Mouse (Mus musculus) embryonic facial prominence, embryonic 11.5 days (tissue): Measurements from ENCODE around the gene F11r. TPM values are rescaled to one million over a fixed set of nuclear protein-coding genes. Genes with fewer than 3 reads are reported as not detected.

Source experiments
- ATAC-seq: fragments of 200-750 bp; cut with Nextera tagmentation; replicated peaks from 2 replicates; pipeline ENCODE4 v1.8.0; 2017; ENCODE audit warnings: low read depth; ENCODE audit not compliant: insufficient number of reproducible peaks, low FRiP score, low TSS enrichment
- DNase-seq: peaks from one replicate; pipeline ENCODE4 v3.0.0-alpha.2; 2015; ENCODE audit warnings: low spot score
- H3K27ac ChIP-seq: fragments of 300-500 bp; sonication (generic); replicated peaks from 2 replicates; pipeline ENCODE4 v1.5.1; 2014; ENCODE audit warnings: mild to moderate bottlenecking, low read depth, low read length, control low read depth
- H3K27me3 ChIP-seq: fragments of 300-500 bp; sonication (generic); 2 replicates; pipeline ENCODE4 v1.6.1; 2014; ENCODE audit warnings: mild to moderate bottlenecking, low read length, moderate library complexity, mixed read lengths; ENCODE audit not compliant: control insufficient read depth, insufficient read depth
- H3K36me3 ChIP-seq: fragments of 300-500 bp; sonication (generic); replicated peaks from 2 replicates; pipeline ENCODE4 v1.6.1; 2014; ENCODE audit warnings: low read depth, mild to moderate bottlenecking, low read length, moderate library complexity, mixed read lengths; ENCODE audit not compliant: control insufficient read depth, insufficient read depth
- H3K4me1 ChIP-seq: fragments of 300-500 bp; sonication (generic); 2 replicates; pipeline ENCODE4 v1.6.1; 2014; ENCODE audit warnings: low read length, mixed read lengths; ENCODE audit not compliant: control insufficient read depth, insufficient read depth
- H3K4me2 ChIP-seq: fragments of 300-500 bp; sonication (generic); 2 replicates; pipeline ENCODE4 v1.6.1; 2014; ENCODE audit warnings: low read depth, mild to moderate bottlenecking, control low read depth, low read length, moderate library complexity
- H3K4me3 ChIP-seq: fragments of 300-500 bp; sonication (generic); 2 replicates; pipeline ENCODE4 v1.5.1; 2014; ENCODE audit warnings: low read depth, low read length, control low read depth
- H3K9ac ChIP-seq: fragments of 300-500 bp; sonication (generic); replicated peaks from 2 replicates; pipeline ENCODE4 v1.6.1; 2014; ENCODE audit warnings: mild to moderate bottlenecking, control low read depth, low read length
- H3K9me3 ChIP-seq: fragments of 300-500 bp; sonication (generic); replicated peaks from 2 replicates; pipeline ENCODE4 v1.6.1; 2016; ENCODE audit warnings: mild to moderate bottlenecking, low read length, inconsistent platforms, mixed read lengths; ENCODE audit not compliant: control insufficient read depth
- WGBS: fragments of 180-500 bp; shearing (Covaris S2); extraction: QIAGEN DNeasy Blood & Tissue Kit; methylation state at CpG from one replicate; pipeline ENCODE4 v1.1.7; 2014; 5-methylcytosine and 5-hydroxymethylcytosine counted together
- polyA plus RNA-seq: library from polyadenylated mRNA; unstranded; fragments of >200 nt; fragmentation: Nextera tagmentation; extraction: Ambion mirVana; gene quantifications from 2 replicates; pipeline ENCODE4 v1.2.1, GENCODE M21; 2014

Gene F11r
- 21.1 and 23.1 TPM in 2 replicates for polyA plus RNA-seq

DNA sequence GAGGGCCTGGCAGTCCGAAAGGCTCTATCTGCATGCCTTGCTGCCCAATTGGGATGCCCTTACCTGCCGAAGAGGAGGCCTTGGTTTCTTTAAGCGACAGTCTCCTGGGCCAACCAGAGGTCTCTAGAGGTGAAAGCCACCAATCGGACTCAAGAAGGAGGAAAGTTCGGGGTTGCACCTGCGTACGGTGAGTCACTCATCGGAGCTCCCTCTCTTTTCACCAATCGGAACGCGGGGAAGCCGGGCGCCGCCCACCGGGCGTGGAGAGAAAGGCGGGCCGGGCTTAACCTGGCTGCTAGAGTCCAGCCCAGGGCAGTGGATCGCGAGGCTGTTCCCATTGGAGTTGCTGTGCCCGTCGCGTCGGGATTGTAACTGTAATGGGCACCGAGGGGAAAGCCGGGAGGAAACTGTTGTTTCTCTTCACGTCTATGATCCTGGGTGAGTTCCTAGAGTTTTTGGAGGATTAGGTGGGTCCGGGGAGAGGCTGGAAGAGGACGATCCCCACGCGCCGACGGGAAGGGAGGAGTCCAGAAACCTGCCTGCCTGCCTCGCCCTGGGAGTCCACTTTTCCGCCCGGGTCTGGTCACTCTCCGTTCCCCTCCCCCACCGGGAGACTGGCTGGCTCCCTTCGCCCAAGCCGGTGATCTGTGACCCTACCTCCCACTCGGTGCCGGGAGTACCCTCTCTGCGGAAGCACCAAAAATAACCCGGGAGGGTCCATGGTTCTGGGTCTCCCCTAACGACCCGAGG is at the start of gene F11r:
Gene F11r (plus strand): TSS at position 272 of the 750 bp plus-strand sequence.
- no peaks in the 10 kb centered on the region for H3K36me3 ChIP-seq
- H3K4me2 ChIP-seq, result peak within 1 kb of the TSS; percentile 53
- no peak within 1 kb of the TSS for H3K27ac ChIP-seq
- WGBS, result under 1% methylated on average over 46 of the region's 46 CpGs
- peak within 1 kb of the TSS; percentile 38 for H3K4me3 ChIP-seq
- no peaks in the 10 kb centered on the region for H3K9me3 ChIP-seq
- DNase-seq (peak; percentile 77), ATAC-seq (peak; percentile 75)
- H3K4me1 ChIP-seq, result no peaks in the 10 kb centered on the region
- H3K9ac ChIP-seq, result 0 out of 2 replicates have a peak within 1 kb of the TSS, but pooled peaks have one; percentile 14
- H3K27me3 ChIP-seq, result peaks cover 2% of the 10 kb centered on the region; the same call in 1 of the 2 replicates

DNA sequence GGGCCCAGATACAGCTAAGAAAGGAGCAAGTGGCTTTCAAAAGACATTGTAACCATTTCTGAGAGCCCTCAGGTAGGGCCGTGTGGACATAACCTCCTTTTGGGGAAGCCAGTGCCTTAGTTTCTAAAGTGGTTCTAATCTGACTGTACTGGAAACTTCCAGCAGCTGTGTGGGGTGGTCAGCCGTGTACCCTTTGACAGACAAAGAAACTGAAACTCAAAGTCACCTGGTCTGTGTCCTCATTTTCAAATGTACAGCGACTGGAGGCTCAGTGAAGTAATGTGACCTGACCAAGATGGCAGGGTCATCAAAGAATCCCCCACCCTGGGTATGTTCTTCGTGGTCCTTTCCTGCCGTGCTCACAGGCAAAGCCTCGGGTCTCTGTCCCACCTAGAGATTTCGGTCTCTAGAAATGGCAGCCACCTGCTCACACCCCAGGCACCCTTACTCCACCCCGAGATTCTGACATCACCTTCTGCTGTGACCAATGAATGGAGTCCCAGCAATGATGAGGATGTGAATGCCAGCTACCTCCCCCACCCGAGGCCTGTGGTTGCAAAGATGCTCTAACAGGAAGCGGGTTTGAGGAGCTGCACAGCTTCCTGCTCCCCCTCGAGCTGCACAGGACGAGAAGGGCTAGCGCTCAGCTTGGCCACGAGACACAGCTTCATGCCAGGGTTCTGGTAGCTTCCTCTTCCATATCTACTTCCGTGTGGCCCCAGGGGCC is 48.8 kb upstream of the F11r start, which contains the start of gene Arhgap30:
Gene Arhgap30 (plus strand): TSS at position 579 of the 727 bp plus-strand sequence.
- no peak for DNase-seq
- H3K27ac ChIP-seq, result no peak within 1 kb of the TSS
- no peaks in the 10 kb centered on the region for H3K27me3 ChIP-seq
- H3K9me3 ChIP-seq, result no peaks in the 10 kb centered on the region
- no peaks in the 10 kb centered on the region for H3K36me3 ChIP-seq
- H3K4me1 ChIP-seq, result no peaks in the 10 kb centered on the region
- no peak within 1 kb of the TSS for H3K4me2 ChIP-seq
- H3K9ac ChIP-seq, result no peak within 1 kb of the TSS
- no peak for ATAC-seq
- no peak within 1 kb of the TSS for H3K4me3 ChIP-seq
- WGBS, result 80% methylated on average over 15 of the region's 15 CpGs

DNA sequence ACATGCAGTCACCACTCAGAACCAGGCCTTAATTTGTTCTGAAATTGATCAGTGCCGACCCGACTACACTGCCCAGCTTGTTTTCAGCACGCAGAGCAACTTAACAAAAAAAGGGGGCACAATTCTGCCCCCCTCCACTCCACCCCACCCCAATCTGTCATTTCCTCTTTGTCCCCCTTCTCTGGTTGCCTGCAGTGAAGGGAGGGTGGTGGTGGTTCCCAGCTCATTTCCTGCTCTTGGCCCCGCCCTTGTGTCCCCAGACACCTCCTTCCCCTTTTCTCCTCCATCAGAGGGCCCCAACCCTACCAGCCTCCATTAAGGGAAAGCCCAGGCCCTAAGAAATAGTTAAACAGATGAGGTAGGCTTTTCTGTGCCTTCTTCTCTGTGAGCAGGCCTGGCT is 47.2 kb upstream of the F11r start:
- H3K27ac ChIP-seq, result no peak overlapping the region
- DNase-seq, result no peak
- no peak overlapping the region for H3K4me2 ChIP-seq
- no peak overlapping the region for H3K4me3 ChIP-seq
- 92% methylated on average over 4 of the region's 4 CpGs for WGBS
- no peaks in the 10 kb centered on the region for H3K4me1 ChIP-seq
- H3K27me3 ChIP-seq, result no peaks in the 10 kb centered on the region
- ATAC-seq, result no peak
- no peaks in the 10 kb centered on the region for H3K9me3 ChIP-seq
- H3K36me3 ChIP-seq, result no peaks in the 10 kb centered on the region
- H3K9ac ChIP-seq, result no peak overlapping the region

DNA sequence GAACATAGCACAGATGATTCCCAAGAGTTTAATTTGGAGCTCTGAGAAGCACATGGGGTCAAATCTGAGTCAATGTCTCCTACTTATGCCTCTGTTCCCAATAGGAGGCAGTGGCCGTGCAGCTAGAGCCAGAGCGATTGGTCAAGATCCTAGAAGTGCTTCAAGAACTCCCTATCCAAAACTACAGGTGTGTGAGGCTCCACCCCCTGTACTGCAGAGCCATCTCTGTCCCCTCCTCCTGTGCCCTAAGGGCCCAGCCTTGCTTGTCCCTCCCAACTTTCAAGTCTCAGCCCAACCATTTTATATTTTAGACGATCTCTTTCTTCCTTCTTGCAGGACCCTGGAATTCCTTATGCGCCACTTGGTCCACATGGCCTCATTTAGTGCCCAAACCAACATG is 35.5 kb upstream of the F11r start:
- 71% methylated on average over 4 of the region's 4 CpGs for WGBS
- H3K4me2 ChIP-seq, result no peak overlapping the region
- H3K36me3 ChIP-seq, result no peaks in the 10 kb centered on the region
- no peak for ATAC-seq
- no peak overlapping the region for H3K4me3 ChIP-seq
- H3K4me1 ChIP-seq, result no peaks in the 10 kb centered on the region
- H3K27ac ChIP-seq, result no peak overlapping the region
- DNase-seq, result no peak
- no peaks in the 10 kb centered on the region for H3K27me3 ChIP-seq
- H3K9ac ChIP-seq, result no peak overlapping the region
- H3K9me3 ChIP-seq, result no peaks in the 10 kb centered on the region

DNA sequence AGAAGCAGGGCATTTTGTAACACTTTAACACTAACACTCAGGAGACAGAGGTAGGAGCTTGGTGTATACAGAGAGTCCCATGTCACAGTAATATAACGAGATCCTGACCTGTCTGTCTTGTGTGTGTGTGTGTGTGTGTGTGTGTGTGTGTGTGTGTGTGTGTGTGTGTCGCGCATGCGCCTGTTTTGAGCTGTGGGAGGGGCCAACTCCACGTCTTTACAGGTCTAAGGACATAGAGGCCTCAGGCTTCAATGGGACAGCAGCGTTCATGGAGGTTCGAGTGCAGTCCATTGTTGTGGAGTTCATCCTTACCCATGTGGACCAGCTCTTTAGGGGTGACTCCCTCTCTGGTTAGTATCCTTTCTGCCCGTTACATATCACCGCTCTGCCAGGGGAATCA is 34.3 kb upstream of the F11r start:
- H3K27me3 ChIP-seq, result no peaks in the 10 kb centered on the region
- 69% methylated on average over 9 of the region's 9 CpGs for WGBS
- no peak for DNase-seq
- H3K4me1 ChIP-seq, result no peaks in the 10 kb centered on the region
- no peak for ATAC-seq
- H3K9me3 ChIP-seq, result no peaks in the 10 kb centered on the region
- no peaks in the 10 kb centered on the region for H3K36me3 ChIP-seq
- H3K4me3 ChIP-seq, result no peak overlapping the region
- no peak overlapping the region for H3K4me2 ChIP-seq
- H3K9ac ChIP-seq, result no peak overlapping the region
- no peak overlapping the region for H3K27ac ChIP-seq

DNA sequence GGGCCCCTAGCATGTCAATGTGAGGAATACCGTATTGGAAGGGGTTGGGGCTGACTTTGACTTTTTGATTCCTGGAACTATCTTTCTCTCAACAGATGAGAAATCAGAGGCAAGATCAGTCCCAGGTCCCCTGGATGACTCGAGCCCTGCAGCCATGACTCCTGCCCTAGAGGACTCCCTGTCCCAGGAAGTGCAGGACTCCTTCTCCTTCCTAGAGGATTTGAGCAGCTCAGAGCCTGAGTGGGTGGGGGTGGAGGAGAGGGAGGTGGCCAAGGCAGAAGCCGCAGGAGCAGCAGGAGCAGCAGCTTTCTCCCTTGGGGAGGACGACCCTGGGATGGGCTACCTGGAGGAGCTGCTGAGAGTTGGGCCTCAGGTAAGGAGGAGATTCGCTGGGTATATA is 30.1 kb upstream of the F11r start:
- H3K9ac ChIP-seq, result no peak overlapping the region
- H3K4me3 ChIP-seq, result no peak overlapping the region
- 82% methylated on average over 5 of the region's 5 CpGs for WGBS
- no peak for ATAC-seq
- H3K27ac ChIP-seq, result no peak overlapping the region
- H3K36me3 ChIP-seq, result no peaks in the 10 kb centered on the region
- no peak overlapping the region for H3K4me2 ChIP-seq
- H3K4me1 ChIP-seq, result no peaks in the 10 kb centered on the region
- no peaks in the 10 kb centered on the region for H3K27me3 ChIP-seq
- DNase-seq, result no peak
- no peaks in the 10 kb centered on the region for H3K9me3 ChIP-seq

DNA sequence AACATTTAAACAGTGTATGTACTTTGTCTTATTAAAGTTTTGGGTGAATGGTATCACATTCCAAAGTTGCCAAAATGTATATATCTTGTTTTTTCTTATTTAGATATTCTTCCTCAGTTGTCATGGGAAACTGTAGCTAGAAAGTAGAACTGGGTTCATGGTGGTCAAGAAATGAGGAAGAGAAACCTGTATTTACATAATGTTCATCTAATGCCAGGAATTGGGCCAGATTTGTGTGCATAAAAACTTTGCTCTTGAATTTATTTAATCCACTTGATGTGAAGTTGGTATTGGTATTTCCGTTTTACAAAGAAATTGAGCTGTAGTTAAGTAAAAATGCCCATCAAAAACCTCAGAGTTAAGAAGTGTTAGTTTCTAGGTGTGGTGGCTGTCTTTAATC is 27.1 kb upstream of the F11r start:
- H3K9ac ChIP-seq, result no peak overlapping the region
- WGBS, result 77% methylated on average over 1 of the region's 1 CpGs
- no peak for ATAC-seq
- no peaks in the 10 kb centered on the region for H3K36me3 ChIP-seq
- H3K4me2 ChIP-seq, result no peak overlapping the region
- no peaks in the 10 kb centered on the region for H3K9me3 ChIP-seq
- no peaks in the 10 kb centered on the region for H3K27me3 ChIP-seq
- H3K4me3 ChIP-seq, result no peak overlapping the region
- no peak for DNase-seq
- H3K4me1 ChIP-seq, result no peaks in the 10 kb centered on the region
- no peak overlapping the region for H3K27ac ChIP-seq

DNA sequence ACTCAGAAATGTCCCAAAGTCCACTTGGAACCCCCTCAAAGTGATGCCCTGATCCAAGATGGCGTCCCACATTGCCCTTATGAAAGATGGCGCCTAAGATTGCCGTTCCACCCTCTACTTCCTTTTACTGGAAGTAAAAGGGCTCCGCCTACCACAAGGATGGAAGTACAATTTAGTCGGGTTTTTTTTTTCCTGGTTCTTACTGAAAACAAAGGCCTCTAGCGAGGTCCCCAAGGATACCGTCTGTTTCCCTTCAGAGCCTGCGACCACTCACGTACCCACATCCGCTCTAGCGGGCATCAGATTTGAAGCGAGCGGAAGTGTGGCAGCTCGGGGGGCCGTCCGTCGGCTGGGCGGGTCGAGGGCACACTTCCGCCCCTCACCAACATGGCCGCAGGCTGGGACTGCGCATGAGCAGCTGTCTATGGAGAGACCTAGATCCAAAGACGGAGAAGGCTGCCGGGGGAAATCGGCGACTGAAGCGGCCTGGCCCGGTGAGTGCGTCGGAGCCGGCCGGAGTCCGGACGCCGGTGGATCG is 26.3 kb upstream of the F11r start, which contains the start of gene Usf1:
Gene Usf1 (plus strand): TSS at position 367 of the 538 bp plus-strand sequence.
- DNase-seq (peak; percentile 96), ATAC-seq (peak; percentile 97)
- H3K27me3 ChIP-seq, result no peaks in the 10 kb centered on the region
- H3K4me2 ChIP-seq, result peak within 1 kb of the TSS; percentile 57
- peak within 1 kb of the TSS; percentile 79 for H3K27ac ChIP-seq
- H3K9ac ChIP-seq, result peak within 1 kb of the TSS; percentile 93
- WGBS, result under 1% methylated on average over 36 of the region's 36 CpGs
- H3K9me3 ChIP-seq, result no peaks in the 10 kb centered on the region
- H3K4me3 ChIP-seq, result peak within 1 kb of the TSS; percentile 90
- H3K4me1 ChIP-seq, result no peaks in the 10 kb centered on the region
- peaks cover 3% of the 10 kb centered on the region for H3K36me3 ChIP-seq
